Mouse (Mus musculus): ENCODE results near the gene Dph1.

The Dph1 gene

DNA sequence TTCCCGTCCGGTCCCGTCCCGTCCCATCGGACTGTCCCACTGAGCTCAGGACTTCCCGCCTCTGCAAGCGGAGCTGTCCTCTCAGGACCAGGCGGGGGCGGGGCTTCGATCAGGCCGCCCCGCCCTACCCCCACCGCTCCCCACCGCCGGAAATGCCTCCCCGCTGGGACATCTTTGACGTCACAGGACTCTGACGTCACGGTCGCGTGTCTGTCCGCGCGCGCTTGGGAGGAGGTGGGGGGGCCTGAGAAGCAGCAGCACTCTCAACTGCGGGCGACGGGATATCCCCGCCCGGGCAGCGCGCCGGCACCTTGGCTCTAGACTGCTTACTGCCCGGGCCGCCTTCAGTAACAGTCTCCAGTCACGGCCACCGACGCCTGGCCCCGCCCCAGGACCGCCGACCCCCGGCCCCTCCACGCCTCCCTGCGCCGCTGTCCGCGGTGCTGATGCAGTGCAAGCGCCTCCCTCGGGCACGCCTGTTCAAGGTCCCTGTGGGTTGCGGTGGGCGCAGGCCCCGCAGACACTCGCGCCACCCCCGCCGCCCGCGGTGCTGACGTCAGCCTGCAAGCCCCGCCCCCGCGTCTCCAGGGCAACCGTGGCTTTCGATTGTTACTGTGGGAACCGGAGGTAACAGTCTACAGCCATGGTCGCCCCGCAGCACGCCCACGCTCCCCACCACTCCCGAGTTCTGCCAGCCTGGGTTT, 17.8 kb downstream of the Dph1 start:
- peak; percentile 97 for DNase-seq (ENCODE audit: low read depth)

- peak; percentile 77 for DNase-seq (ENCODE audit: low read depth)
Observed at GRCm38 (mm10) chr11:75172151-75173094, 18.6 kb downstream of the Dph1 start.

GRCm38 (mm10) chr11:75171186-75171865, 19.7 kb downstream of the Dph1 start:
- peak; percentile 61 for DNase-seq (ENCODE audit: low read depth)

DNA sequence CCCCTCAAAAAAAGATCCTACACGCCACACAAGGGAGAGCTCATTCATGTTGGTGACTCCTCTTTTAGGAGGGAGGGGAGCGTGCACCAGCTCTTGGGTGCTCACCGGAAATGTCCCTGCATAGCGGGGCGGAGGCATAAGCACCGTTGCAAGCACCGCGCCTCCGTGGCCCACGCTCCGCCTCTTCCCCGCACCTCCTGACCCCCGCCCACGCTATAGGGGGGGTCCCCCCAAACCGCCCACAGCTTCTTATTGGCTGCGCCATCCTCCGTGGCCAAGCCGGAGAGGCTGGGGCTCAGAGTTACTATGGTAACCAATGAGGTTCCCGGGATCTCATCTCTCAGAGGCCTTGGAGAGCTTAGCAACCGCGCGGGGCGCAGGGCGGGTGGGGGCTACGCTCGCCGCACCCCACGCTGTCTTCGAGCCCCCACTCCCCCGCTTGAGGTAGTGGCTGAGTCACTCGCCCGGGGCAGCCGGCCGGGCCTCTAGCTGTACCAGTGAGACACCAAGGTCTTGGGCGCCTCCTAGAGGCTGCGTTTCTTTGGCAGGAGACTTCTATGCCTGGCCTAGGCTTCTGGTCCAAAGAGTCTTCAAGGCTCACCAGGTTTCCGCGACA, 20.8 kb downstream of the Dph1 start:
- peak; percentile 96 for DNase-seq (ENCODE audit: low read depth)

DNA sequence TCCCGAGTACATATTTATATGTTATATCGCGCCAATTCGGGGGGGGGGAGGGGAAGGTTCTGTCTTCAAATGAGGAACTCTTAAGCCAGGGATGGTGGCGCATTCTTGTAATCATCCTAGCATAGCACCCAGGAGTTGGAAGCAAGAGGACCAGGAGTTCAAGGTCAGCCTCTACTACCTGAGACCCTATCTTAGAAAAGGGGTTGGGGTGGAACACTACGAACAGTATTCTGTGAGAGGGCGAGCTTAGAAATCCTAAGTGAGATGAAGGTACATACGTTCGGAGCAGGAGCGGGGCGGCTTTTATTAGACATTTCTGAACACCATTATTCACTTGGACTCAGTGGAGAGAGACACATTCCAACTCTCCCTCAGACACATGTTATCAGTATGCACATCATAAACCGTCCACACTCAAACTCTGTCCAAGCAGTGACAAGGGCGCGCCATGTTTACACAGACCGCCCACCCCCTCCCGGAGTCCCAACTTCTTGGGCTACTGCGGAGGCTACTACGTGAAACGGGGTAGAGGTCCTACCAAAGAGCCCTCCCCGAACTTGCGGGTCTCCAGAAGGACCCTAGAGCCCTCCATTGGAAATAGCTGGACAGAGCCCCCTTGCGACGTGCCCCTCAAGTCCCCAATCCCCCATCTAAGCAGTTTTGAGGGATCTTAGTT, 21.5 kb downstream of the Dph1 start, which contains the start of gene Hic1:
TSS of gene Hic1 (minus strand) at position 115 of the 676 bp plus-strand sequence.
- DNase-seq (ENCODE audit: low read depth), result no peak

DNA sequence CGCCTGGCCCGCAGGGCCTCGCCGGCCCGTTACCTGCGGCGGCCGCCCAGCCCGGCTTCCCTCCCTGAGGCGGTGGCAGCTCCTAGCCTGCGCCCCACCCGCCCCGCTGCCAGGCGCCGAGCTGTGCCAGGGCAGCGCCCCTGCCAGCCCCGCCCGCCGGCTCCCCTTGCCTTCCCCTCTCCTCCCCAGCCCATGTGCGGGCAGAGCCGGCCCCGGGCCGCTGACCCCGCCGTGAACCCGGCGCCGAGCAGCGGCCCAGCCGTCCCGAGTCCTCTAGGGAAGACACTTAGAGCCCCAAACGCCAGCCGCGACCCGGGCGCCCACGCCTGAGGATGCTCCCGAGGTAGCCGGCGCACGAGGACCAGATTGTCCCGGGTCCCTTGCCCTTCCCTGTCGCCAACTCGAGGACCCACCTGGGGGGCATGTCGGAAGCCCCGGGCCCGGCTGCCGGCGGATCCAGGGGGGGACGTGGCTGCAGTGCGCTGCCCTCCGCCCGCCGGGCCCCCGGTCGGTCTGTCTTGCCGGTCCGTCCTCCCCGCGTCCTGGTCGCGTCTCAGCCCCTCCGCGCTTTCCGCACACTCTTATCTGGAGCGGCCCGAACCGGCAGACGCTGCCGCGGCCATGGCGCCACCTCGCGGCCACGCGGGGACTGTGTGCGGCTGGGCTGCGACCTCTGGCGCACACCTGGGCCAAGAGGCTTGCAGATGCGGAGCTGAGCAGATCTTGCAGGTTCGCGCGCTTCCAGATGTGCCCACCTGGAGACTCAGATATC, 22.3 kb downstream of the Dph1 start:
- DNase-seq (ENCODE audit: low read depth), result peak; percentile 91

DNA sequence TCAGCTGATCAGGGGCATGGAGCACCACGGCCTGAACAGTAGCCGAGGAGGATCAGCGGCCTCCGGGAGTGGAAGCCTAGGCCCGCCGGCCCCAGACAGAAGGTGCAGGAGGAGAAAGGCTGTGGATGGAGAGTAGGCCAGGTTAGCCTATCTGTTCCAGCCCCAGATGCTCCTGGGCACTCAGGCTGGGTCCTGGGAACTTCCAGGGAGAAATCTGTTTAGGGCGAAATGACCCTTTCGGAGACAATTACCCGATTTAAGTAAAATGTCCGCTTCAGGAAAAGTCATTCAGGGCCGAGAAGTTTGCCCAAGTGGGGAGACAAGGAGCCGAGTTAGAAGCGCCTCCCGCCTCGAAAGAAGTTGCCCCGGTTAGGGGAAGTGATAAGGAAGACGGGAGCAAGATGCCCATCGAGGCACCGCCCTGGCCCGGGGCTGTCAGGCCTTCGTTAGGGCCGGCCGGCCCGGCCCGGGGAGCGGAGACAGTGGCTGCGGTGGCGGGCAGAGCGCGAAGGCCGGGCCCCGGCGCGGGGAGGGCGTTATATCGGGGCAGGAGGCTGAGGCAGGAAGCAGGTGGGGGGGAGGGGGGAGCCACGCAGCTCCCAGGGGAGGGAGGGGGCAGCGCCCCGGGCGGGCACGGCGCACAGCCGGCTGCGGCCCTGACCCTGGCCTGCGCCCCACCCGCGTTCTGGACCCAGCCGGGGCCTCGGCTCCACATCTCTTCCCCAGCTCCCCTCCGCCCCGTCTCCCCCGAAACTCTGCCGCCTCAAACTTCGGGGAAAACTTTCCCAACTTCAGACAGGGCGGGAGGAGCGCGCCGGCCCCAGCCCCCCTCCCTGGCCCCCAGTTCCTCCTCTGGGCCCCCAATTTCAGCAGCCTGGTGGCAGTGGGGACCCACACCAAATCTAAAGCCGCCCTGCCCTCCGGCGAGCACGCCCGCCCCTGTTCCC, 23.1 kb downstream of the Dph1 start:
- peak; percentile 69 for DNase-seq (ENCODE audit: low read depth)

DNA sequence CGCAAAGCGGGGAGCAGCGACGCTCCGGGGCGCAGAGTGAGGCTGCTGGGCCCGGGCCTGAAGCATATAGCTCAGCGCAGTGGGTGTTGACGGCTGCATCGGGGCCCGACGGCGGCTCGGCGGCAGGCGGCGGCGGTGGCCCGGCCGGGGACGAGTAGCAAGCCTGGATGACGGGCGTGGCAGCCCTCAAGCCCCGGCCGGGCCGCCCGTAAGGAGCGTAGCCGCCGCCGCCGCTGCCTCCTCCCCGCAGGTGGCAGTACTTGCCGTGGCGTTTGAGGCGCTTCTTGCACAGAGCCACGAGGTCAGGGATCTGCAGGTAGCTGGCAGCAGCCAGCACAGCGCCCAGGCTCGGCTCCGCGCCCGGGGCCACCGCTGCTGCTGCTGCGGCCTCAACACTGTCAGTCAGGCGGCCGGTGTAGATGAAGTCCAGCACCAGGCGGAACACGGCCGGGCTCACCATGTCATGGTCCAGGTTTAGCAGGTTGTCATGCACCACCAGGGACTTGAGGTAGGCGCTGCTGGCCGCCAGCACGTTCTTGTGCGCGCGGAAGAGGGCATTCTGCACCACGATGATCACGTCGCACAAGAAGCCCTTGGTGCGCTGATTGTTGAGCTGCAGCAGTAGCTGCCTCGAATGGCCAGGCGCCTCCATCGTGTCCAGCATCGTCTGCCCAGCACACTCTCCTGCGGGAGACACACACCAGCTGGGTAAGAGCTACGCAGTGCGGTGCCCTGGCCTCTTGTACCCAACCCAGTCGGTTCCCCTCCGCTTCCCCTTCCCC, 24.0 kb downstream of the Dph1 start:
- peak; percentile 69 for DNase-seq (ENCODE audit: low read depth)

DNA sequence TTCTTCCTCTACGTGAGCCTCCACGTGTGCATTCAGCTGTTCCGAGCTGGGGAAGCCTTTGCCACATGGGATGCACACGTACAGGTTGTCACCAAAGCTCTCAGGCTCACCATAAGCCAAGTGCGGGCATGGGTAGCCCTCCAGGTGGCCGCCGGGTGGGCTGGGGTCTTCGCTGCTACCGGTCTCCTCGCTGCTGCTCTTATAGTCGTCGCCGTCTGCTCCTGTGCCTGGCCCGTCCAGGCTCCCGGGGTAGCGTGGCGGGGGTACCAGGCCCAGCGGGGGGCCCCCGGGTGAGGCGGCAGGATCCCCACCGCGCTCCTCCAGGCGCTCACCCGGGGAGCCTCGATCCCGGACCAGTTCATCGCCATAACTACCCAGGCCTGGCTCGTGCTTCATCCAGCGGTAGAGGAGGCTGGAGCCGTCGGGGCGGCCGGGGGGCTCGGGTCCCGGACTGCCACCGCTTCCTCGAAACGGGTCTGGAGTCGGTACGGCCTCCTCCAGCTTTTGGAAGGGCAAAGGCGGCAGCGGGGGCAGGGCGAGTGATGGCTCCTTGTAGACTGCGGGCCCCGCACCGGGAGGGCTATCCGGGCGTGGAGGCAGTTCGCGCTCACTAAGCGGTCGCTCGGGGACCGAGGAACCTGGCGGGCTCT, 24.7 kb downstream of the Dph1 start:
- DNase-seq (ENCODE audit: low read depth), result no peak

- DNase-seq (ENCODE audit: low read depth), result peak; percentile 84
Observed at GRCm38 (mm10) chr11:75165441-75166192, 25.4 kb downstream of the Dph1 start.

DNA sequence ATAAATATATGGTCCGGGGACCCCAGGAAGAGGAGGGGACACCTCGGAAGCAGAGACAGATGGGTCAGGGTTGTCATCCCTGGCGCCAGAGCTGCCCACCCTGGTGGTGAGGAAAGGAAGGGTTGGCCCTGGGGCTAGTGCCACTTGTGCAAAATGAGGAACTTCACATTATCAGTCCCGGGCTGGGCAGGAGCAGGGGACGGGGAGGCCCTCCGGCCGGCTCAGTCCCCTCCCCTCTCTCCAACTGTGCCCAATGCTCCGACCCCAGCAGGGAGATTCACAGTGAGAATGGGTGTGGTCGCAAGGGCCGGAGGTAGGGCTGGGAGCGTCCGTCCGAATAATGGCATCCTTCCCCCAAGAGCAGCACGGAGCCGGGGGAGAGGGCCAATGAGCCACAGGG, 26.3 kb downstream of the Dph1 start:
- DNase-seq (ENCODE audit: low read depth), result no peak

DNA sequence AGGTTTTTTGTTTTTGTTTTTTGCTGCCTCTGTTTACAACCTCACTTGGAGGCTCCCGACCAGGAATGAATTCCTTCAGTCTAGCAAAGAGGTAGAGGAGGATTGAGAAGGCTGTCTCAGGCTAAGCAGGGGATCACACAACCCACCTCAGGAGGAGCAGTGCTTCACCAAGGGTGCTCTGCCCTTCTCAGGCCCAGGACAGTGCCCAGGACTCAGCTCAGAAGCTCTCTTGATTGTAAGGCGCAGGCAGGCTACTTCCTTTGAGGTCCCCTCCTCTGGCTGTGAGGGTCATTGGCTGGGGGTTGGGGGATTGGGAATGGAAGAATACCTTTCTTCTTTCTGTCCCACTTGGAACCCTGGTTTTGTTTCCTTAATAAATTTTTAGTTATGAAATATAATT, 27.0 kb downstream of the Dph1 start:
- no peak for DNase-seq (ENCODE audit: low read depth)

- DNase-seq (ENCODE audit: low read depth), result no peak
Observed at GRCm38 (mm10) chr11:75163379-75163778, 27.7 kb downstream of the Dph1 start.

GRCm38 (mm10) chr11:75162591-75163080, 28.4 kb downstream of the Dph1 start:
- no peak for DNase-seq (ENCODE audit: low read depth)

DNA sequence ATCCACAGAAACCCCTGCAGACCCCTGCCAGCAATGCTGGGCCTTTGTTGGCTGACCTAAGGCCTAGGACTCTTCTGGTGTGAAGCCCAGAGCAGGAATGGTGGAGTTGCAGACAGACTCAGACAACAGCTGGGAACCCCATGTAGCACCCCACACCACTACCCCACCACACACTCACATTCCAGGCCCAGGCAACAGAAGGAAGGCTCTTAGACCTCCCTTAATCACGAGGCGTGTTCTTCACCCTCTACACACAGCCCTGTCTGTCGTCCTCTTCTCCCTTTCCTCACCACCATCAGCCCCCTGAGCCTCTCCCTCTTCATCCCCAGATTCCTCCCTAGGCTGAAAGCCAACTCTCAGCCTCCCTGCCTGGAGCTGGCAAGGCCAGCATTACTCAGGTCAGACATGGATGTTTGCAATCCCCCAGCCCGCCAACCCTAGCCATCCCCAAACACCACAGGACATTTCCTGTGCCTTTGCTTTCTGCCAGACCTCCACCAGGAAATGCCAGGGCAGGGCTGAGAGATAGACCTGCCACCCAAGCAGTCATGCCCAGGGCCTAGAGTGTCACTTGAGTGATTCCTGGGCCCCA, 29.5 kb downstream of the Dph1 start:
- DNase-seq (ENCODE audit: low read depth), result no peak

DNA sequence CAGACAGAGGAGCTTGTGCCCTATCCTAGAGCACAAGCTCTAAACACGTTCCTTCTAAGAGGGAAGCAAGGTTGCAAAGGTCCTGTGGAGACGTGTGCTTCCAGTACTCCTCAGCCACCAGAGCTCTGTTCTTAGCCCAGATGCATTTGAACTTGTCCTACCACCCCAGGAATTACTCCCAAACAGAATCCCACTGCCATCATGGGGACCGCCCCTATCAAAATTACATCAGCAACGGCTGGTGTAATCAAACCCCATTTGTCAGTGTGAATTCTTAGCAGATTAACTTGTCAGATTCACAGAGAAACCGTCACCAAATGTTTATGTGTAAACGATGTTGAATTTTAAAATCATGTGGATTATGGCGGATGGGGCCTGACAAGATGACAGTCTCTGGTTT, 30.1 kb downstream of the Dph1 start:
- no peak for DNase-seq (ENCODE audit: low read depth)

- DNase-seq (ENCODE audit: low read depth), result peak; percentile 57
Observed at GRCm38 (mm10) chr11:75159564-75159963, 31.5 kb downstream of the Dph1 start.
